ENCODE assay signal across 17 mouse cellular contexts in the genomic region with DNA sequence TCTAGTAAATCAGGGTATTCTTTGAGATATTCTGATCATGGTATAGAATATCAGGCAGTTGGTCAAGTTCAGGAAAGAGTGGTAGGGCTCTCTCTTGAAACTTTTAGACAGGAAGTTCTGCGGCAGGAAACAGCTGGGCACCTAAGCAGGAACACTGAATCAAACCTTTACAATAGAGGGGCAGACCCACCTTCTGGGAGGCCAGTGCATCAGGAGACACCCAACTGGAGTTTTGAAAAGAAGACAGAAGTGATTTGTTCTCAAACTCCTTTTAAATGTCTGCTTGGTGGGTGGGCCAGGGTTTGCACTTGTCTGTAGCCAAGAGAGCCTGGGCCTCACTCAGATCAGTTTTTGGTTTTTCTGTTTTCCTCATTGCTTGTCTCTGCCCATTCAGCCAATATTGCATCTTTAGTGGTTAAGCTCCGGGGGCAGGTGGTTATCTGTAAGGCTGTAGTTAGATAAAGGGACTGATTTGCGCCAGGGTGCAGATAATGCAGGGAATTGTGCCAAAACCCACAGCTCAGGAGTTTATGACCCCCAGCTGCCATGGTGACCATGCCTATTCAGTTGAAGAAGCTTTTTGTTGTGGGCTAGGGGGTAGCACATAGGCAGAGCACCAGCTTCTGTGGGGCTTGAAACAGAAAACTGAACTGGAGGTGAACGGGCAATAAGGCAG. TPM values are rescaled to one million over a fixed set of nuclear protein-coding genes. Genes with fewer than 3 reads are reported as not detected.
DNase-seq lines count a peak whose midpoint lies in the region; ATAC-seq and TF ChIP-seq lines count a peak whose summit lies in the region.
"Had no signal": no experiment of that assay in that cellular context is flagged by ENCODE, and none has a peak within 500 bp of the region (broad histone marks: within the 10 kb centered on the region; RNA-seq: fewer than 3 reads in every experiment).

No protein-coding gene starts in this region.

- H3K4me1 ChIP-seq in forebrain, postnatal 0 days (ENCODE audit: insufficient read depth): no peaks in the 10 kb centered on the region
- H3K4me1 ChIP-seq in forebrain, embryonic 13.5 days: peaks cover 4% of the 10 kb centered on the region; the same call in 1 of the 2 replicates
- no peaks in the 10 kb centered on the region for H3K4me1 ChIP-seq in hindbrain, embryonic 15.5 days (replicated peaks)
- H3K4me1 ChIP-seq in midbrain, embryonic 15.5 days: no peaks in the 10 kb centered on the region
- H3K4me1 ChIP-seq: limb, embryonic 10.5 days had no signal

- no peak overlapping the region for H3K4me3 ChIP-seq in forebrain, postnatal 0 days (ENCODE audit: low read depth, low read length)
- no peak overlapping the region for H3K4me3 ChIP-seq in forebrain, embryonic 13.5 days
- no peak overlapping the region for H3K4me3 ChIP-seq in hindbrain, embryonic 15.5 days
- no peak overlapping the region for H3K4me3 ChIP-seq in midbrain, embryonic 15.5 days
- H3K4me3 ChIP-seq: erythroblast, embryonic 14.5 days; heart, adult 2 months; intestine, embryonic 15.5 days; limb, embryonic 10.5 days had no signal

- H3K9me3 ChIP-seq in forebrain, postnatal 0 days (ENCODE audit: low read length): no peaks in the 10 kb centered on the region
- H3K9me3 ChIP-seq in forebrain, embryonic 13.5 days (replicated peaks): no peaks in the 10 kb centered on the region
- no peaks in the 10 kb centered on the region for H3K9me3 ChIP-seq in hindbrain, embryonic 15.5 days
- no peaks in the 10 kb centered on the region for H3K9me3 ChIP-seq in midbrain, embryonic 15.5 days
- H3K9me3 ChIP-seq: intestine, embryonic 15.5 days; limb, embryonic 10.5 days had no signal

- H3K4me2 ChIP-seq in forebrain, postnatal 0 days (ENCODE audit: low read depth): no peak overlapping the region
- no peak overlapping the region for H3K4me2 ChIP-seq in forebrain, embryonic 13.5 days
- no peak overlapping the region for H3K4me2 ChIP-seq in hindbrain, embryonic 15.5 days
- no peak overlapping the region for H3K4me2 ChIP-seq in midbrain, embryonic 15.5 days
- H3K4me2 ChIP-seq: intestine, embryonic 15.5 days had no signal

- peak; percentile 1 for DNase-seq in forebrain, postnatal 0 days
- peak; percentile 58 for DNase-seq in Muller cell, postnatal 12 days (ENCODE audit: inconsistent ontology term)
- DNase-seq in right cerebral cortex, adult 2 months (ENCODE audit: low spot score in 2 of 2): no peak
- no peak for DNase-seq in cerebellum, adult 9-10 months
- no peak for DNase-seq in cerebellum, postnatal 25 days
- DNase-seq: adrenal gland, postnatal 25 days; B cell, adult 2 months; heart, adult 2 months; lung, postnatal 4 days had no signal

- 30% methylated on average over 4 of the region's 4 CpGs for WGBS in forebrain, postnatal 0 days
- WGBS in forebrain, embryonic 13.5 days: 42% methylated on average over 4 of the region's 4 CpGs
- WGBS in hindbrain, embryonic 15.5 days: 26% methylated on average over 4 of the region's 4 CpGs
- 33% methylated on average over 4 of the region's 4 CpGs for WGBS in midbrain, embryonic 15.5 days

- H3K27me3 ChIP-seq in forebrain, postnatal 0 days (ENCODE audit: insufficient read depth, low read length): no peaks in the 10 kb centered on the region
- H3K27me3 ChIP-seq in forebrain, embryonic 13.5 days: no peaks in the 10 kb centered on the region
- H3K27me3 ChIP-seq in hindbrain, embryonic 15.5 days: no peaks in the 10 kb centered on the region
- no peaks in the 10 kb centered on the region for H3K27me3 ChIP-seq in midbrain, embryonic 15.5 days (replicated peaks)
- H3K27me3 ChIP-seq: intestine, embryonic 15.5 days had no signal

- no peak overlapping the region for H3K27ac ChIP-seq in forebrain, postnatal 0 days (ENCODE audit: low read depth, low read length)
- H3K27ac ChIP-seq in forebrain, embryonic 13.5 days: no peak overlapping the region
- H3K27ac ChIP-seq in hindbrain, embryonic 15.5 days (replicated peaks): no peak overlapping the region
- no peak overlapping the region for H3K27ac ChIP-seq in midbrain, embryonic 15.5 days
- H3K27ac ChIP-seq: heart, adult 2 months; intestine, embryonic 15.5 days; kidney, postnatal 0 days; limb, embryonic 10.5 days had no signal

- ATAC-seq in forebrain, postnatal 0 days: no peak
- ATAC-seq in forebrain, embryonic 13.5 days: no peak
- peak; percentile 66; the same call in 1 of the 2 replicates for ATAC-seq in hindbrain, embryonic 15.5 days (ENCODE audit: low FRiP score, low read depth)
- ATAC-seq in midbrain, embryonic 15.5 days (replicated peaks): 0 out of 2 replicates have a peak, but pooled peaks have one; percentile 30
- ATAC-seq: intestine, embryonic 15.5 days had no signal

- H3K36me3 ChIP-seq in forebrain, postnatal 0 days (ENCODE audit: insufficient read depth): no peaks in the 10 kb centered on the region
- H3K36me3 ChIP-seq in forebrain, embryonic 13.5 days (ENCODE audit: poor library complexity, severe bottlenecking): no peaks in the 10 kb centered on the region
- no peaks in the 10 kb centered on the region for H3K36me3 ChIP-seq in hindbrain, embryonic 15.5 days
- no peaks in the 10 kb centered on the region for H3K36me3 ChIP-seq in midbrain, embryonic 15.5 days (replicated peaks)
- H3K36me3 ChIP-seq: intestine, embryonic 15.5 days; limb, embryonic 10.5 days had no signal

- TF ChIP-seq CTCF in forebrain, postnatal 0 days (IDR thresholded peaks at IDR 0.05; ENCODE audit: low read depth): no peak

- H3K9ac ChIP-seq in forebrain, postnatal 0 days: no peak overlapping the region
- H3K9ac ChIP-seq in forebrain, embryonic 13.5 days: no peak overlapping the region
- H3K9ac ChIP-seq in hindbrain, embryonic 15.5 days: no peak overlapping the region
- H3K9ac ChIP-seq in midbrain, embryonic 15.5 days: no peak overlapping the region
- H3K9ac ChIP-seq: intestine, embryonic 15.5 days had no signal

RNA-seq across cellular contexts. Expression of gene Hey2, which starts 40.6 kb away (rescaled TPM):
- 5.5 and 7.7 TPM in 2 replicates for total RNA-seq in forebrain, postnatal 0 days (2014; rRNA removed)
- 2.0 and 2.7 TPM in 2 replicates for polyA plus RNA-seq in forebrain, postnatal 0 days (2015; fragmentation: Nextera tagmentation; extraction: Ambion mirVana)
- 2.7 and 4.0 TPM in 2 replicates for polyA plus RNA-seq in forebrain, embryonic 13.5 days (2015; fragmentation: Nextera tagmentation; extraction: Ambion mirVana)
- polyA plus RNA-seq in hindbrain, embryonic 15.5 days (2015; fragmentation: Nextera tagmentation; extraction: Ambion mirVana): 5.6 and 6.6 TPM in 2 replicates
- 3.5 and 3.7 TPM in 2 replicates for polyA plus RNA-seq in midbrain, embryonic 15.5 days (2015; fragmentation: Nextera tagmentation; extraction: Ambion mirVana)
- total RNA-seq: neutrophil, adult 5-6 weeks had no signal

Comparison
In these comparisons a context has a peak if more than half of its experiments do, and no peak if none do; other contexts are left out.
1. ATAC-seq: peak in hindbrain, embryonic 15.5 days (single experiment) and midbrain, embryonic 15.5 days (single experiment); none in forebrain, postnatal 0 days (single experiment) and forebrain, embryonic 13.5 days (single experiment).
2. DNase-seq: peak in forebrain, postnatal 0 days (single experiment) and Muller cell, postnatal 12 days (single experiment); none in right cerebral cortex, adult 2 months (0 of 2), cerebellum, adult 9-10 months (single experiment) and cerebellum, postnatal 25 days (0 of 2).